Mouse (Mus musculus) heart, postnatal 14 days (tissue): ENCODE measurements around the gene Ndufs4. TPM values are rescaled to one million over a fixed set of nuclear protein-coding genes. Genes with fewer than 3 reads are reported as not detected.

ENCODE experiments used
- DNase-seq, 2 experiments: peaks; one replicate each; pipeline ENCODE4 v3.0.0; 2021 to 2022
- intact Hi-C: fragments of 180-260 bp; cut with DNase I; formaldehyde crosslinking; loops from one replicate; pipeline ENCODE4 v1.15.1; 2025
- long read RNA-seq, 2 experiments: library from polyadenylated mRNA; stranded (forward); transcript quantifications; one replicate each; pipeline ENCODE4 v2.0.0; 2021
- total RNA-seq, 2 experiments: library from RNA; stranded (reverse); gene quantifications; 2 replicates each; pipeline ENCODE4 v1.2.3; 2021

Ndufs4 gene
- 100 to 1,000 TPM; 507 to 527 TPM for total RNA-seq
- long read RNA-seq, experiment 1, transcript Ndufs4-201 (5 exons, 1,698 nt), result major isoform, 221 of 228 reads
- long read RNA-seq, experiment 1, partial matches to known transcripts, result 2 of 228 reads
- long read RNA-seq, experiment 1, other reads (novel, unspliced or antisense), result 2 of 228 reads
- long read RNA-seq, experiment 2, transcript Ndufs4-201 (5 exons, 1,698 nt), result major isoform, 233 of 239 reads
- long read RNA-seq, experiment 2, partial matches to known transcripts, result 5 of 239 reads
- long read RNA-seq, experiment 2, other reads (novel, unspliced or antisense), result 1 of 239 reads

DNA sequence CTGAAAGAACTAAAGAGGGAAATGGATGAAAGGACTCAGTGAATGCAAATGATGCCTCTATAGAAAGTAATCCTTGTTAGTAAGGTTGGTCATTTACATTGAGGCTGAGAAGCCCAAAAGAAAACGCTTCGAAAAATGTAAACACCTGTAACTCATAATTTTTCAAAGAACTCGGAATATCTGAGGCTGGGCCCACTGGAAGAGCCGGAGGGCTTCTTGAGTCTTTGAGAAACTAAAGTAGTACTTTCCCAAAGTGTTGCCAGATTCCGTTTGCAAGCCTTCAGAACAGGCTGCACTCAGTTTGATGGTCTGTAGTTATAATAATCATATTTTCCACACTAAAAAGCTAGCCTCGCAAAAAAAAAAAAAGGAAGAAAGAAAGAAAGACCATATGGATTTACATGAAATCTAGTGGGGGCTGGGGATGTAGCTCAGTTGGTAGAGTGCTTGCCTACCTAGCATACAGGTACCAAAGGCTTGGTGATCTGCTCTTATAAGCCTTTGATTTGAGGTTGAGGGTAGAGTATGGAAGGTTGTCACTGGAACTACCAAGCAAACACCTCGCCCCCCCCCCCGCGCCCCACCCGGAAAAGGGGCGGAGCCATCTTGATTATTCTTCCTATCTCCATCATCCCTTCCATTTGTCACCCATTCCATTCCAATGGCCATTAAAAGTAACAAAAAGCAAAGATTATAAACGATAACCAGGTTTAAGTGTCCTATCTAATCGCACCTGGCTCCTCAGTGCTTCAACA lies at the start of gene Ndufs4:
Ndufs4 (minus strand) TSS at position 48 of the 755 bp plus-strand sequence.
- DNase-seq, result no peak
- intact Hi-C loops, result no loop called here

DNA sequence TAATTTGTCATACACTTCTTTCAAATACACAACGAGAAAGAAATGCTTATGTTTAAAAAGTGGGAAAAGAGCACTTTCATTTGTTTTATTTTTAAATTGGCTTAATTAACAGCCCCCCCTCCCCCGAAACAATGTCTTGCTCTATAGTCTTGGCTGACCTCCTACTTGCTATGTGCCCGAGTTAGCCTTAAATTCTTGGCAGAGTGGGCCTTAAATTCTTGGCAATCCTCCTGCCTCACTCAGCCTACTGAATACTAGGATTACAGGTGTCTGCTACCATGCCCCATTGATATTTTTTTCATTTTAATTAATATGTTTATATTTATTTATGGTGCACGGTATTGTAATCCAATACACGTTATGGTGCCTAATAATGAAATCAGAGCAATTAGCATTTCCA lies 44.4 kb upstream of the Ndufs4 start:
- intact Hi-C loops, result no loop called here
- peak; percentile 5 to 25 for DNase-seq

DNA sequence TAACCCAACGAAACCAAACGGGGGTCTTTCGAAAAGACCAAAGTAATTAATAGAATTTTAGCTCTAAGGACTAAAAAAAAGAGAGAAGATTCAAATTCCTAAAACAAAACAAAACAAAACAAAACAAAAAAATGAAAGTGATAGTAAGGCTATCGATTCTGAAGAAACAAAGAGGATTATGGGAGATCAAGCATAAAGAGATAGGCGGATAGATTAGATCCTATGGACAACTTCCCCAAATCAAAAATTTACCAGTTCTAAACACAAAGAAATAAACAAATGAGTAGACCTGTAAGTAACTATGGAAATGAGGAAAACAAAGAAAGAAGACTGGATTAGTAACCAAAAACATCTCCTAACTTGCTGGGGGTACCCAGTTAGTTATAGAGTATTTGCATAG lies 37.2 kb upstream of the Ndufs4 start:
- intact Hi-C loops, result no loop called here
- no peak for DNase-seq

DNA sequence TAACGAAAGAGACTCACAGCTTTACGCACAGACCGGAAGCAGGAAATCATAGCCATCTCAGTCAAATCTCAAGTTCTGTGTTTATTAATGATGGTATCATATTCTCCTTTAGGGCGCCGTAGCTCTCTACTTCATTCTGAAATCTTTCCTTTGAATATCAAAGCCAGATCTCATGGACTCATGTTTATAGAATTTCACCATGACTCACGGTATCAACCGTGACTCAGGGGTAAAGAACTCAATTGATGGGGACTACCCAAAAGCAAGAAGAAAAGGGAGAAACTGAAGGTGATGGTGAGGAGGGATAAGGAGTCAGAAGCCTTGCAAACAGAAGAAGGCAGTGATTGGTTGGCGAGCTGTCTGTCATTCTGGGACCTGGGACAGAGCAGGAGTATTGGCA lies 32.2 kb upstream of the Ndufs4 start:
- intact Hi-C loops, result no loop called here
- DNase-seq, result no peak

DNA sequence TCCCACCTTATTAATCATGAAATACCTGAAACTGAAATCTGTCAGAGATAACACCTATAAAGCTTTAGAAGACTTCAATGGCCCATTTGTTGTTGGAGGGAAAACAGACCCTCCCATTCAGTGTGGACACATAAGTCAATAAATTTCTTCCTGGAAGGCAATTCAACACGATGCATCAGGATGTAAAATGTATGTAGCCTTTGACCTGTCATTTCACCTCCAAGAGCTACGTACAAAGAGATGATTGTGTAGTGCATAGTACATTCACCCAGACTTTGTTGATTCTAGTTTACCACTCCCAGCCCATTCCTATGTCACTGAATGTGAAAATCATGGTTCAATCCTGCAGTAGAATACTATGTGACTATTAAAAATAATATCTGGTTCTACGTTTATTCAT lies 31.3 kb upstream of the Ndufs4 start:
- intact Hi-C loops, result no loop called here
- DNase-seq, result no peak

DNA sequence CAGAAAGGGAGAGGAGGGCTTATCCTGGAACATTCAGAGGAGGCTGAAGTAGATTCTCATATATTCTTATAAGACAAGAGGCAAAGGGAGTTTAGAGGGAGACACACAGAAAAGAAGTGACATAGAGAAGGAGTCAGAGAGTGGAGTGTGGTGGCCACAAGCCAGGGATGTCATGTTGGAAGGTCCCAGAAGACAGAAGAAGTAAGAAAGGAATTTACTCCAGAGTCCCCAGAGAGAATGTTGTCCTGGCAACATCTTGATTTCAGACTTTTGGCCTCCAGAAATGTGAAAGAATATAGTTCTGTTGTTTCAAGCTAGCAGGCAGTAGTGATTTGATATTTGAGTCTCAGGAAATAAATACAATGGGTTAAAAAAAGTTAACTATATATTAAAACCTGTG lies 24.3 kb upstream of the Ndufs4 start:
- intact Hi-C loops, result no loop called here
- DNase-seq, result peak in 1 of 2 experiments; percentile 12

DNA sequence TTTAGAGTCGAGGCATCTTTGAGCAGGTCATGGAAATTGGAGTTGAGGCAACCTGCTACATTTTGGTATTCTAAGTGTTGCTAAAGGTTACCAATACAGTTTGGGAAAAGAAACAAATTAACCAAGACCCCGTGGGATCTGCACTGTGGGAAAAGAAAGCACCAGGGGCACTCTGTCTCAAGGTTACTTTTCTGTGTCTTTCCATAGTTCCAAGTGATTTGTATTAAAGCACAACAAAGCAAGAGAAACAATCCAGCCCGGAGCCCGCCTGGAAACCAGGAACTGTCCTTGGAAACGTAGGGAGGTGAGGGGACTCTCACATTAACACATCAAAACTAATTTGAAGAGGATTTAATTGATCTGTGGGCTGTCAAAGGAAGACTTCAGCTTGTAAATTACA lies 18.8 kb upstream of the Ndufs4 start:
- no peak for DNase-seq
- intact Hi-C loops, result no loop called here

DNA sequence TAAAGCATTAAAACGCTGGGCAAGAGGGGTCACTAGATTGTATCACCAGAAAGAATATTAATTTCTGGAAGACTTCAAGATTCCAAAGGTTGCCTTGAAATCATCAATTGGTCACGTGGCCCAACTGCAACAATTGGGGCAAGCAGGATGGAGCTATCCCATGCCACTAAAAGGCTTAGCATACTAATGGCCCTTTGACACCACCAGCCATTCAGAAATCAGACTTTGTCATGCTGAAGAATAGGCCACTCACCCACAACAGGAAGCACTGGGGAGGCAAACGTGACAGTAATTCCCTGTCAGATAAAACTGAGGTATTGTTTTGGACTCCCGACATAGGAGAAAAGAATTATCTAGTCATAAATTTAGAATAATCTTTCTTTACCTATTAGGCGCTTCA lies 18.4 kb upstream of the Ndufs4 start:
- intact Hi-C loops, result no loop called here
- DNase-seq, result no peak

DNA sequence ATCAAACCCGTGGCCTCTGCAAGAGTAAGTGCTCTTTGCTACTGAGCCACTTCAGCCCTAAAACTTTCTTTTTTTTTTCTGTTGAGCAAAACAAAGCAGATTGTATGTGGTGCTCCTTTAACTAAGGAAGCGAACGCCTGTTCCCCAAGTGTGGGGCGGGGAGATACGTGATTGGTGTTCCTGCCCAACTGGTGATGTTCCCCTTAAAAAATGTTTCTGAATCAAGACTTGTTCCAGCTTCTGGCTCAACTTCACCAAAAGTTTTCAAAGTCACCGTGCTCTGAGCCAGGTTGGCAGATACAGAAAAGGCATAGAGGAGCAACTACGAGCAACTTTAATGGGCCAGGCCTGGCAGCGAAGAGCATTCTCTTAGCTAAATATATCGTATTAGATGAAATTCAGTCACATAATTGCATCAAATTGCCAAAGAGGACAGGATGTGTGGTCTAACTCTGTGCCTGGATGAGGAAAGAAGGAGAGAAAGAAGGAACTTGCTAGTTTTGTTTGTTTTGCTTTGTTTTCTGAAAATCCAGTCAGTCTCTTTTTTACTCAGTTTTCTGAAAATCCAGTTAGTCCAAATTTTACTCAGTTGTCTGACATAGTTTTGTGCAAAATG lies 17.1 kb upstream of the Ndufs4 start:
- DNase-seq, result peak in 1 of 2 experiments; percentile 7
- intact Hi-C loops, result no loop called here

DNA sequence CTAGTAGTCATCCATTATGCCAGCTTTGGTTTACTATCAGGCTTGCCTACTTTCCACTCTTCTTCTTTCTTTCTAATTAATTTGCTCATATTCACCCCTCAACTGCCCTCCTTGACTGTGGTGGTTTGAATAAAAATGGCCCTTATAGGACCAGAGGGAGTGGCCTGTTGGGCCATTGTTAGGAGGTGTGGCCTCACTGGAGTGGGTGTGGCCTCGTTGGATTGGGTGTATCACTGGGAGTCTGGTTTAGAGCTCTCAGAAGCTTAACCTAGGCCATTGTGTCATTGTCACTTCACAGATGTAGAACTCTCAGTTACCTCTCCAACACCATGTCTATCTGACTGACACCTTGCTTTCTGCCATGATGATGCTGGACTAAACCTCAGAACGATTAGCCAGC lies 10.8 kb upstream of the Ndufs4 start:
- intact Hi-C loops, result no loop called here
- no peak for DNase-seq

DNA sequence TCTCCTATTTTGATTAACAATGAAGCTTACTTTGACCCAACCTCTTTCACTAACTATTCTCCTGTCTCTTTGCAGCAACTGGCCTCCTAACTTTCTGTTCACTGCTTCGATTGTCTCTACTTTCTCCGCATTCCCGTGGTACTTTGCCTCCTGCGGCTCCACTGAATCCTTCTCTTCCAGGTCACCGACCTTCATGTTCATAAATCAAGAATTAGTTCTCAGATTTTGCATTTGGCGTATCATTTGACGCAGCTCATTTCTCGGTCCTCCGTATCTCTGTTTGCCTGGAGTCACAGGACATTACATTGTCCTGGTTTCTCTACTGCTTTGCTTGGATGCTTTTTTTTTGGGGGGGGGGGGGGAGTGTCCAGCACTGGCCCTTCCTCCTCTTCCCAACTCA lies 9.2 kb upstream of the Ndufs4 start:
- intact Hi-C loops, result no loop called here

DNA sequence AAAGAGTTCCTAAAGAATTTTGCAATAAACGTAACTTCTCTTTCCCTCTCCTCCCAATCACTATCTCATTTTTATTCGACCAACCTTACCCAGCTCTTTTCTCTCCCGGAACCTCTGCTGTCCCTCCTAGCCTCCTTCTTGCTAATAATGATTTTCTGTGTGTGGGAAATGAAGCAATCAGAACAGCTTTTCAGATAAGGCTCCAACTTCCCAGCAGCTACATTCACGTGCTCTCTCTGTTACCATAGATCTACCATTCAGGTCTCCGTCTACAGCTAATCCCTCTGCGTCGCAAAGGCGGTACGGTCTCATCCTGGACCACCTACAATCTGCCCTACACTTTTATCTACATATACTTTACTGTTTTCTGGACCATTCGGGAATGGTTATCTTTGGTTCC lies 8.8 kb upstream of the Ndufs4 start:
- intact Hi-C loops, result no loop called here
- no peak for DNase-seq

More for the DNA sequence above, 9.2 kb upstream of the Ndufs4 start:
- no peak for DNase-seq

DNA sequence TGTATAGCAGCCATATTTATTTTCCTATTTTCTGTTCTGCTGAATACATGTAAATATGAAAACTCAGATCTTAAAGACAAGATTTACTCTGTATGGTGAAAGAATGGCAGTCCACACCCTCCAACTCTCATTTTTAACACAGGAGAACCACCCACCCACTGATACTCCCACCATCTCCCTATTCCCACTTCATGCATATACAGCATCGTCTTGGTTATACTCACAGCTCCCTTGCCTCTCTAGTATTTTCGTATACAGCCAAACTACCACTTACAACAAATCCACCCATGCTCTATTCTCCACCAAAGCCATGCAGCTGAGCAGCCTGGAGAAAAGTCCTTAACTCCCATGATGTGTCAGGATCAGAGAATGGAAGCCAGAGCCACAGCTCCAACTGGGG lies 6.7 kb upstream of the Ndufs4 start:
- intact Hi-C loops, result no loop called here
- no peak for DNase-seq

DNA sequence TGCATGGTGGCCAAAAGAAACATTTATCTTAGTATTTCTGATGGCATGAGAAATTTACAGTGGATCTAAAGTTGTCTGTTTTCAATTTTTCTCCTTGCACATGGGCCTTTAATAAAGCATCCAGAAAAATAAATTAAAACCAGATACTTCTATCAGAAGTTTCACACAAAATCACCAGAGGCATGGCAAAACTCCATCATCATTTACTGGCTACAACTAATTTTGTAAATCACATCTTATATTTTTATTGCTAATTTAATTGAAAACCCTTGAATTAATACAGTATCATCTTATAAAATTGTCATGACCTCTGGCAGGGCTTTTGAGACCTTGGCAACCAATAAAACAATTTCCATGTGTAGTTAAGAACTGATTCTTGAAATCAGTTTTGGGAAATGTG lies 4.4 kb upstream of the Ndufs4 start:
- DNase-seq, result no peak
- intact Hi-C loops, result no loop called here

DNA sequence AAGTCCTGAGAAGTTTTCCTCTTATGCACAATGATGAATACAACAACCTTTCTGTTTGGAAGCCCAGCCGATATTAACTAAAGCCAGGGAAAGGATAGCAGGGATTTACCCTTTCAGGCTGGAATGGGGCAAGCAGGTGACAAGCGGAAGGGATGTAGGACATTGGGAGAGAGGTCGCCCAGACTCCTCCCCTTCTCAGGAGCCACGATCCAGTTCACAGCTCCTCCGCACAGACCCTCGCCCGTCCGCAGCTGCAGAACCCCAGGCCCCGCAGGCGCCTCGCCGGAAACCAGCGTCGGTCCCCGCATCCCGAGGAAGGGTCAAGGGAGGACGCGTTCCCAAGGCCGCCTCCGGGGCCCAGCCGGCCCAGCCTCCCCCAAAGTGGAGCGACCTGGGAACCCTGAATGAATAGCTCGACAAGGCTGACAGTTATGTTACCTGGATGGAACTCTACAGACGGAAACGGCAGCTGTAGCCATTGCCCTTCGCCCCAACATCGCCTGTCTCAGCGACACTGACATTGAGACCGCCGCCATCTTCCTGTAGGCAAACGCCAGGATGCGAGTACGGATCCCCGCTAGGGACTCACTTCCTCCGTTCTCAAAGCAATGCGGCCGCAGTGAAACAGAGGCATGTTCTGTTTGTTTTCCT lies 412 bp downstream of the Ndufs4 start:
- peak; percentile 94 to 97 for DNase-seq
- intact Hi-C loops, result no loop called here

DNA sequence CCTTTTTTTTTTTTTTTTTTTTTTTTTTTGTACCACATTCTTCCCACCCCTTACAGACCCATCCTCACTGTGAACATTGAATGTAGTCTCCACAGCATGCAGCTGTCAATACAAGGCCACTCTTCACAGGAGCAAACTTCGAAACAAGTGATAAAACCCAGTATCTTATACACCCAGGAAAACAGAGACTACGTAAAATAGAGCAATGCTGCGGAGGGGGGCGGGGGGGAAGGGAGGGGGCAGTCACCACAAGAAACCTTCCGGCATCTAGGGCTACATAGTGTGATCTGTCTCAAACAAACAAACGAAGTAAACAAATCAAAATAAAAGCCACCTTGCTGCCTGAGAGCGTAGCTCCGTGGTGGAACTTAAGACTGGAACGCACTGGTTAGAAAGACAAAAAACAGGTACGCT lies 977 bp downstream of the Ndufs4 start:
- no peak for DNase-seq
- intact Hi-C loops, result no loop called here

DNA sequence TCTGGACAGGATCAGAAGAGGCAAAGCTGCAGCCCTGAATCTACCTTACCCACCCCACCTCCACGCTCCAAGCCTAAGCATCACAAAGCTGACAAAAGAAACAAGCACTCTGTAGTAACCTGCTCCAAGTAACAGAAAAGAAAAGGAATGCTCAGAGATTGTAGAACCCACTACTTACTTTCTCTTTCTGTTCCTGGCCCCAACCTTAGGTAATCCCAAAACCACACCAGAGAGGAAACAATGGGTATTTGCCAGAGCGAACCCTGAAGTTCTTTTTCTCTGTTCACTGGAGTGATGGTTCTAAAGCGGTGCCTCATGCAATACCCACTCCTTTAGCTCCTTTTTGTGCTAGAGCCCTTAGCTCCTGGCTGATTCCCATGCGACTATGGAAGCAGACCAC lies 11.5 kb downstream of the Ndufs4 start:
- DNase-seq, result no peak
- intact Hi-C loops, result no loop called here

DNA sequence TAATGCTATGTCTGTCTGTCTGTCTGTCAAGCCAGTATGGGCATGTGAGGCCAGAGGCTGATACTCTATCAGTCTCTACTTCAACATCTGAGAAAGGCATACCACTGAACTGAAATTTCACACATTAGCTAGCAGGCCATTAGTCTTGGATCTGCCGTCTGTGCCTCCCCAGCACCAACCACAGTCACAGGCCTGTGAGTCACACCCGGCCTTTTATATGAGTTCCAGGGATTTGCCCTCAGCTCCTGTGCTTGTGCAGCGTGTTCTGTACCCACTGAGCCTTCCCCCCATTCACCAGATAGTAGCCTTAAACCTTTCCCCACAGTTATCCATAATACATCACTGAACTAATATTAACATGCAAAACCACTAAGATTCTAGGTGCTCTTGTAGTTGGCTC lies 26.0 kb downstream of the Ndufs4 start:
- intact Hi-C loops, result no loop called here
- DNase-seq, result no peak

DNA sequence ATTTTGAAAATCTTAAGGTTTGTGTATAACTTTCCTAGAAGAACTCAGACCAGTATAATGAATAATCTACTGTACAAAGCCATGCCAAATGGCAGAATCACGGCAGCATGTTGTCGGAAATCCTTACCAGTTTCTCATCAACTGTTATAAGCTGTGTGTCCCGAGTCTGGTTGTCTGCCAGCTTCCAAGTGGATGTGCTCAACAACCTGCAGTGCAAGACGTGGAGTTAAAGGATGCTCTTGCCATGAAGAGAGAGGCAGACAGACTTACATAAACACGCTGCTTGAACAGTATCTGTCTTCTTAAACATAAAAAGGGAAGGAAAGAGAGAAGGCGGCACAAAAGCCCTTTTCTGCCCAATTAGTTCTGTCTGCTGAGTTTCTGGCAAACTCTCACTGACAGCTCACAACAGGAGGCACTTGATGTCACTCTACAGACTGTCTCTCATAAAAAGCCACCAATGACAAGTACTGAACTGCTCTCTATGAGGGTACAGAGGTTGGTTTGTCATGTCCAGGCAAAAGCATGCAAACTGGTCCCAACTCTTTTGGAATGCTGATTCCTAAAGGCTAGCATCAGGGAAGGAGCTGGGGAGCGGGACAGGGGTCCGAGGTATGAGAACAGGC lies 36.6 kb downstream of the Ndufs4 start:
- intact Hi-C loops, result no loop called here
- no peak for DNase-seq

DNA sequence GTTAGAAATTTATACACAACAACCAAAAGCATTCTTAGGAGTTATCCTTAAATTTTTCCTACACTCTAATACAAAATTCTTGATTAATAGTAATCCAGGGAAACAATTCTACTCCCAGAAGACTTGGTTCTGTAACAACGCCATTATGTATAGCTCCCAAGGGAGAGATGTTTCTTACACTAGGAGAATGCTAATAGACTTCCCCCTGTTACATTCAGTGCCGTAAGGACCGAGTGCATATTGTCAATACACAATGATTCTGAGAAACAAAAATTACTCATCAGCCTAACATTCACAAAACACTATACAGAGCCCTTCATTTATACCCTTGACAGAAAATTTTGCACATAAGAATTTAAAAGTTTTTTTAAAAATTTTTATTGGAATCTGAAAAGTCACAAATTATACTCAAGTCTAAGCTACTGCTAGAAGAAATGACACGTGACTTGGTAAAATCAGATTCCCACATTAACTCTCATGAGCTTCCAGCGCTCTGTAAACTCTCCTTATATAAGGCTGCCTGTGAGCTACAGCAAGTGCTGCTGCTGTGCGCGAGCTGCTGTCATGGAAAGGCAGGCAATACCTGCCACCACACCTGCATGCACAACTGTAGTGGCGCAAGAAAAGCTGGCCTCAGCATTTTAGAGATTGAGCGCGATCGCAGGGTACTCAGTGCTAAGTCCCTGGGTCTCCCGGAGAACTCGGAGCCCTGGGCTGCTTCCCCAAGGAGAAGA lies 42.9 kb downstream of the Ndufs4 start:
- intact Hi-C loops, result no loop called here
- no peak for DNase-seq
